Mouse (Mus musculus) CD4-positive helper T cell, adult 2 months (primary cell): ENCODE data around the gene Gm11009.
"Not testable (repeated sequence)": the region's sequence is repeated elsewhere in the genome, so short reads cannot be mapped to it uniquely, and the experiment has no call there.

Experiments
- DNase-seq: peaks from one replicate; pipeline ENCODE4 v3.0.0-alpha.2; 2012; ENCODE audit warnings: low read depth, missing footprints, low spot score

Gene Gm11009

GRCm38 (mm10) chr2:176319394-176319793 is at the start of gene Gm11009:
TSS of gene Gm11009 (minus strand) at chr2:176319494.
- not testable (repeated sequence) for DNase-seq
